Mouse (Mus musculus) heart, embryonic 13.5 days (tissue): ENCODE data around the gene Zranb1. TPM values are rescaled to one million over a fixed set of nuclear protein-coding genes. Genes with fewer than 3 reads are reported as not detected.

ENCODE experiments used
- ATAC-seq: fragments of 200-750 bp; cut with Nextera tagmentation; 2 replicates; pipeline ENCODE4 v1.8.0; 2017; ENCODE audit warnings: moderate TSS enrichment; ENCODE audit not compliant: insufficient number of reproducible peaks, low FRiP score, low TSS enrichment; ENCODE audit errors: extremely low read depth
- H3K27ac ChIP-seq: fragments of 300-500 bp; sonication (generic); replicated peaks from 2 replicates; pipeline ENCODE4 v1.5.1; 2015; ENCODE audit warnings: moderate library complexity, mild to moderate bottlenecking, inconsistent platforms
- H3K27me3 ChIP-seq: fragments of 300-500 bp; sonication (generic); replicated peaks from 2 replicates; pipeline ENCODE4 v1.6.1; 2015; ENCODE audit warnings: mild to moderate bottlenecking, inconsistent platforms
- H3K36me3 ChIP-seq: fragments of 300-500 bp; sonication (generic); 2 replicates; pipeline ENCODE4 v1.6.1; 2015; ENCODE audit warnings: mild to moderate bottlenecking, inconsistent platforms
- H3K4me1 ChIP-seq: fragments of 300-500 bp; sonication (generic); 2 replicates; pipeline ENCODE4 v1.6.1; 2015; ENCODE audit warnings: inconsistent platforms
- H3K4me2 ChIP-seq: fragments of 300-500 bp; sonication (generic); 2 replicates; pipeline ENCODE4 v1.6.1; 2015; ENCODE audit warnings: inconsistent platforms, mild to moderate bottlenecking, moderate library complexity
- H3K4me3 ChIP-seq: fragments of 300-500 bp; sonication (generic); 2 replicates; pipeline ENCODE4 v1.5.1; 2015; ENCODE audit warnings: moderate library complexity, mild to moderate bottlenecking, inconsistent platforms
- H3K9ac ChIP-seq: fragments of 300-500 bp; sonication (generic); 2 replicates; pipeline ENCODE4 v1.6.1; 2015; ENCODE audit warnings: inconsistent platforms, mild to moderate bottlenecking, moderate library complexity
- H3K9me3 ChIP-seq: fragments of 300-500 bp; sonication (generic); 2 replicates; pipeline ENCODE4 v1.6.1; 2016; ENCODE audit warnings: inconsistent platforms
- WGBS: fragments of 180-500 bp; shearing (Covaris S2); methylation state at CpG from one replicate; pipeline ENCODE4 v1.1.7; 2015; ENCODE audit warnings: mixed read lengths; 5-methylcytosine and 5-hydroxymethylcytosine counted together
- polyA plus RNA-seq: library from polyadenylated mRNA; unstranded; fragments of >200 nt; fragmentation: Nextera tagmentation; extraction: Ambion mirVana; gene quantifications from 2 replicates; pipeline ENCODE4 v1.2.1, GENCODE M21; 2015

The Zranb1 gene
- polyA plus RNA-seq, 1 experiment from 2014 or later: 7.5 TPM

- Histone ChIP-seq H3K9ac (no peak overlapping the region), H3K36me3 (no peaks in the 10 kb centered on the region), H3K4me2 (no peak overlapping the region), H3K9me3 (no peaks in the 10 kb centered on the region; the same call in 1 of the 2 replicates), H3K27ac (no peak overlapping the region), H3K4me1 (peaks cover 22% of the 10 kb centered on the region), H3K27me3 (no peaks in the 10 kb centered on the region), H3K4me3 (no peak overlapping the region)
- ATAC-seq: no peak
- 66% methylated on average over 7 of the region's 7 CpGs for WGBS
Measured at GRCm38 (mm10) chr7:132892806-132893205, 38.1 kb upstream of the Zranb1 start.

- H3K9me3 ChIP-seq: no peaks in the 10 kb centered on the region; the same call in 1 of the 2 replicates
- H3K27me3 ChIP-seq: no peaks in the 10 kb centered on the region
- H3K27ac ChIP-seq: no peak overlapping the region
- no peak for ATAC-seq
- H3K9ac ChIP-seq: no peak overlapping the region
- 61% methylated on average over 1 of the region's 1 CpGs for WGBS
- H3K36me3 ChIP-seq: no peaks in the 10 kb centered on the region
- no peak overlapping the region for H3K4me2 ChIP-seq
- H3K4me1 ChIP-seq: peaks cover 22% of the 10 kb centered on the region
- no peak overlapping the region for H3K4me3 ChIP-seq
Measured at GRCm38 (mm10) chr7:132893336-132893735, 37.6 kb upstream of the Zranb1 start.

GRCm38 (mm10) chr7:132894841-132895555 is 35.9 kb upstream of the Zranb1 start:
- no peak overlapping the region for H3K9ac ChIP-seq
- peak overlapping the region; percentile 87 for H3K27ac ChIP-seq
- H3K36me3 ChIP-seq: no peaks in the 10 kb centered on the region
- peaks cover 22% of the 10 kb centered on the region for H3K4me1 ChIP-seq
- no peak overlapping the region for H3K4me2 ChIP-seq
- no peaks in the 10 kb centered on the region; the same call in 1 of the 2 replicates for H3K9me3 ChIP-seq
- H3K27me3 ChIP-seq: no peaks in the 10 kb centered on the region
- H3K4me3 ChIP-seq: no peak overlapping the region
- 45% methylated on average over 7 of the region's 7 CpGs for WGBS
- ATAC-seq: no peak; the same call in 1 of the 2 replicates

DNA sequence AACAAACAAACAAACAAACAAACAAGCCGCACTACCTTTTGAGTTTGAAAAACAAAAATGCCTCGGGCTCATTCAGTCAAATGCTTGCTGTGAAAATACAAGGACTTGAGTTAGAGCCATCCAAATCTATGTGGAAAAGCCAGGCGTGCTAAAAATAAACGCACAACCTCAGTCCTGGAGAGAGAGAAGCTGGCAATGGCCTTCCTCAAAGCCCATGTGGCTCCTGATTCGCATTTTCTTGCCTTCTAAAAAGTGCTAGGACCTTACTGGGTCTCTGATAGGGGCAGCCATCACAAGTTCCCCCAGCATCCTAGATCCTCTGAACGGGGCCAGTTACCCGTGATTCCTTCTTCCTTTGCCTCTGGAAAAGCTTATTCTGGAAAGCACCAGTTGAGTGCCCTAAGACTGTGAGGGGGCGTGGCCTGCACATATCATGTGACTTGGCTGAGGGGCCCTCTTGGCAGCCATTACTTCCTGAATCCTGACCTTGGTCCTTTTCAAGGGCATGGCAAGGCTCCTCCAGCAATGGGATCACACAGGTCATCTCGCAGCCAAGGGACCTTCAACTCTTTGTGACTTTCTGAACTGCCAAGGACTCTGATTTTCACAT is 34.6 kb upstream of the Zranb1 start:
- peak overlapping the region; percentile 87 for H3K27ac ChIP-seq
- no peaks in the 10 kb centered on the region for H3K27me3 ChIP-seq
- WGBS: 69% methylated on average over 9 of the region's 9 CpGs
- H3K36me3 ChIP-seq: no peaks in the 10 kb centered on the region
- no peak overlapping the region for H3K4me3 ChIP-seq
- H3K4me1 ChIP-seq: peaks cover 35% of the 10 kb centered on the region
- H3K9me3 ChIP-seq: no peaks in the 10 kb centered on the region; the same call in 1 of the 2 replicates
- no peak overlapping the region for H3K4me2 ChIP-seq
- ATAC-seq: no peak
- no peak overlapping the region for H3K9ac ChIP-seq

DNA sequence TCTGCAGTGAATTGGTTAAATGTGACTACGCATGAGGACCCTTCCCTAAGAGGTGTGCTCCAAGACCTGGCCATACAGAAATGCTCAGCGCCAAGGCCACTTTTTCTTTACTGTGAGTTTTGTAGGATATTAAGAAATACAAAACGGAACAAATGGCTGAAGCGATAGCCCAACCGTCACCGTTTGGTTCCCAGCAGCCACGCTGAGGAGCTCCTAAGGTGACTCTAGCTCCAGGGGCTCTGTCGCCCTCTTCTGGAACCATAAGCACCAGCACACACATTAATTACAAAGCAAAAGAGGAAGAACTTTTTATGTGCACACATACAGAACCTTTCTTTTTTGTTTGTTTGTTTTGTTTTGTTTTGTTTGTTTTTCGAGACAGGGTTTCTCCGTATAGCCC is 33.7 kb upstream of the Zranb1 start:
- ATAC-seq: no peak
- H3K4me1 ChIP-seq: peaks cover 41% of the 10 kb centered on the region
- no peak overlapping the region for H3K4me3 ChIP-seq
- 82% methylated on average over 10 of the region's 10 CpGs for WGBS
- H3K4me2 ChIP-seq: no peak overlapping the region
- H3K9me3 ChIP-seq: no peaks in the 10 kb centered on the region; the same call in 1 of the 2 replicates
- no peaks in the 10 kb centered on the region for H3K36me3 ChIP-seq
- no peak overlapping the region for H3K9ac ChIP-seq
- no peak overlapping the region; the same call in 1 of the 2 replicates for H3K27ac ChIP-seq
- no peaks in the 10 kb centered on the region for H3K27me3 ChIP-seq

DNA sequence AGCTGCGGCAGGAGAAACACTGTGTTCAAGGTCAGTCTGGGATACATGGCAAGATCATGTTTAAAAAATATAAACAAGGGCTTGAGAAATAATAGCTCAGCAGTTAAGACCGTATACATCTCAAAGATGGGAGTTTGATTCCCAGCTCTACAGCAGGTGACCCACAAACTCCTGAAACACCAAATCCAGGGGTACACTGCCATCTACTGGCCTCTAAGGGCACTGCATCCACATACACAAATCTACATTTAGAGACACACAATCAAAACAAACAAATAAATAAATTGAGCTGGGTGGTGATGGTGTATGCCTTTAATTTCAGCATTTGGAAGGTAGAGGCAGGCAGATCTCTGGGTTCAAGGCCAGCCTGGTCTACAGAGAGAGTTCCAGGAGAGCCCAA is 32.7 kb upstream of the Zranb1 start:
- H3K4me1 ChIP-seq: peaks cover 41% of the 10 kb centered on the region

GRCm38 (mm10) chr7:132900826-132901531 is 30.0 kb upstream of the Zranb1 start:
- Histone ChIP-seq H3K9ac (no peak overlapping the region), H3K4me3 (no peak overlapping the region), H3K4me1 (peaks cover 26% of the 10 kb centered on the region), H3K36me3 (no peaks in the 10 kb centered on the region), H3K27me3 (no peaks in the 10 kb centered on the region), H3K9me3 (no peaks in the 10 kb centered on the region), H3K4me2 (no peak overlapping the region), H3K27ac (peak overlapping the region; percentile 79)
- peak; percentile 35; the same call in 1 of the 2 replicates for ATAC-seq
- WGBS: 33% methylated on average over 2 of the region's 2 CpGs

More for the DNA sequence above, 32.7 kb upstream of the Zranb1 start:
- 78% methylated on average over 2 of the region's 2 CpGs for WGBS
- no peak overlapping the region for H3K4me3 ChIP-seq
- no peak overlapping the region for H3K27ac ChIP-seq
- no peak overlapping the region for H3K9ac ChIP-seq
- H3K9me3 ChIP-seq: no peaks in the 10 kb centered on the region; the same call in 1 of the 2 replicates
- no peaks in the 10 kb centered on the region for H3K36me3 ChIP-seq
- no peak overlapping the region for H3K4me2 ChIP-seq
- no peak for ATAC-seq
- no peaks in the 10 kb centered on the region for H3K27me3 ChIP-seq

- H3K36me3 ChIP-seq: no peaks in the 10 kb centered on the region
- no peak for ATAC-seq
- no peak overlapping the region for H3K9ac ChIP-seq
- H3K27me3 ChIP-seq: no peaks in the 10 kb centered on the region
- WGBS: 67% methylated on average over 3 of the region's 3 CpGs
- no peak overlapping the region for H3K4me3 ChIP-seq
- no peak overlapping the region for H3K27ac ChIP-seq
- H3K4me2 ChIP-seq: no peak overlapping the region
- H3K9me3 ChIP-seq: 0 out of 2 replicates have a peak, but pooled peaks cover 5% of the 10 kb centered on the region
- H3K4me1 ChIP-seq: peaks cover 18% of the 10 kb centered on the region
Measured at GRCm38 (mm10) chr7:132903796-132904195, 27.1 kb upstream of the Zranb1 start.

GRCm38 (mm10) chr7:132921971-132922370 is 9.0 kb upstream of the Zranb1 start:
- H3K4me2 ChIP-seq: no peak overlapping the region
- peaks cover 5% of the 10 kb centered on the region; the same call in 1 of the 2 replicates for H3K36me3 ChIP-seq
- no peak overlapping the region for H3K4me3 ChIP-seq
- no peaks in the 10 kb centered on the region for H3K27me3 ChIP-seq
- no peaks in the 10 kb centered on the region for H3K4me1 ChIP-seq
- ATAC-seq: no peak
- no peak overlapping the region for H3K9ac ChIP-seq
- peaks cover 11% of the 10 kb centered on the region for H3K9me3 ChIP-seq
- H3K27ac ChIP-seq: no peak overlapping the region
- 44% methylated on average over 3 of the region's 3 CpGs for WGBS

- Histone ChIP-seq H3K27me3 (no peaks in the 10 kb centered on the region), H3K27ac (no peak overlapping the region), H3K36me3 (no peaks in the 10 kb centered on the region), H3K4me2 (no peak overlapping the region), H3K9me3 (no peaks in the 10 kb centered on the region), H3K4me3 (no peak overlapping the region), H3K4me1 (peaks cover 3% of the 10 kb centered on the region), H3K9ac (no peak overlapping the region)
- 65% methylated on average over 2 of the region's 2 CpGs for WGBS
- no peak for ATAC-seq
Measured at GRCm38 (mm10) chr7:132925227-132925626, 5.7 kb upstream of the Zranb1 start.

DNA sequence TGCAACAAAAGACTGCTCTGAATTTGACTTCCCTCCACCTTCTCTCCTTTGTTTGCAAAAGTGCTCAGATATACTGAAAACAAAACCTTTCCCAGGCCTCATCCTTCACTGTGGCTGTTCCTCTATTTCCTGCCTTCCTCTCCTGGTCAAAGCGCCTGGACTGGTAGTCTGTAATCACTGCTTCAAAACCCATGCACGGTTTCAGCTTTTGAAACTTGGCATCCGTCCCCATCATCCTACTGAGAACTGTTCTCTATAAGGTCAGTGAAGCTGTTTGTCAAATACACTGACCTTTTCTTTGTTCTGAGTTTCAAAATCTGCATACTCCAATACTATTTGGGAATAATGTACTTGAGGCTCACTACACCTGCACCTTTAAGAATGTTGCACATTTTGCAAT is 3.7 kb upstream of the Zranb1 start:
- Histone ChIP-seq H3K36me3 (no peaks in the 10 kb centered on the region), H3K4me3 (no peak overlapping the region), H3K4me1 (peaks cover 7% of the 10 kb centered on the region), H3K9me3 (no peaks in the 10 kb centered on the region), H3K9ac (no peak overlapping the region), H3K4me2 (no peak overlapping the region), H3K27me3 (no peaks in the 10 kb centered on the region), H3K27ac (no peak overlapping the region)
- no peak for ATAC-seq
- 51% methylated on average over 3 of the region's 3 CpGs for WGBS
